Mouse (Mus musculus) layer of hippocampus, postnatal 10 days (tissue): ENCODE results near the gene Ezr. TPM values are rescaled to one million over a fixed set of nuclear protein-coding genes. Genes with fewer than 3 reads are reported as not detected.

Experiments
- DNase-seq, 2 experiments: peaks; one replicate each; pipeline ENCODE4 v3.0.0; 2021; ENCODE audit warnings: low spot score in 2 of 2
- long read RNA-seq: library from polyadenylated mRNA; stranded (forward); transcript quantifications from one replicate; pipeline ENCODE4 v2.0.0, GENCODE M21; 2023
- total RNA-seq, 2 experiments: library from RNA; stranded (reverse); gene quantifications; 2 replicates each; pipeline ENCODE4 v1.2.3; 2021

Gene Ezr
- total RNA-seq, result 10 to 100 TPM; 51.0 to 56.6 TPM
- long read RNA-seq, transcript Ezr-201 (13 exons, 3,164 nt), result major isoform, 34 of 51 reads
- long read RNA-seq, partial matches to known transcripts, result 9 of 51 reads
- long read RNA-seq, other reads (novel, unspliced or antisense), result 8 of 51 reads

GRCm38 (mm10) chr17:6782611-6783005, at the start of gene Ezr:
Ezr (minus strand) TSS chr17:6782784.
- DNase-seq, result peak; percentile 68 to 79

GRCm38 (mm10) chr17:6830004-6830592, 47.5 kb upstream of the Ezr start:
- no peak for DNase-seq

- no peak for DNase-seq
Measured at GRCm38 (mm10) chr17:6828531-6829150, 46.1 kb upstream of the Ezr start.

- peak; percentile 84 to 92 for DNase-seq
Measured at GRCm38 (mm10) chr17:6827740-6828461, 45.3 kb upstream of the Ezr start.

- no peak for DNase-seq
Measured at GRCm38 (mm10) chr17:6827159-6827733, 44.7 kb upstream of the Ezr start.

- no peak for DNase-seq
Measured at GRCm38 (mm10) chr17:6816796-6817195, 34.2 kb upstream of the Ezr start.

- DNase-seq, result no peak
Measured at GRCm38 (mm10) chr17:6816151-6816550, 33.6 kb upstream of the Ezr start.

- DNase-seq, result no peak
Measured at GRCm38 (mm10) chr17:6814656-6815055, 32.1 kb upstream of the Ezr start.

GRCm38 (mm10) chr17:6812851-6813191, 30.2 kb upstream of the Ezr start:
- DNase-seq, result no peak

- DNase-seq, result no peak
Measured at GRCm38 (mm10) chr17:6811931-6812850, 29.6 kb upstream of the Ezr start.

- DNase-seq, result no peak
Measured at GRCm38 (mm10) chr17:6809331-6809730, 26.7 kb upstream of the Ezr start.

GRCm38 (mm10) chr17:6808521-6809165, 26.1 kb upstream of the Ezr start:
- DNase-seq, result no peak

- DNase-seq, result no peak
Measured at GRCm38 (mm10) chr17:6807827-6808520, 25.4 kb upstream of the Ezr start.

GRCm38 (mm10) chr17:6804853-6805543, 22.4 kb upstream of the Ezr start:
- DNase-seq, result no peak

GRCm38 (mm10) chr17:6804111-6804510, 21.5 kb upstream of the Ezr start:
- no peak for DNase-seq

- DNase-seq, result no peak
Measured at GRCm38 (mm10) chr17:6803614-6804013, 21.0 kb upstream of the Ezr start.

GRCm38 (mm10) chr17:6798392-6799061, 15.9 kb upstream of the Ezr start:
- no peak for DNase-seq

GRCm38 (mm10) chr17:6797471-6797870, 14.9 kb upstream of the Ezr start:
- DNase-seq, result no peak
